Mouse (Mus musculus) left cerebral cortex, postnatal 10 days (tissue): ENCODE results near the gene Gnmt. TPM values are rescaled to one million over a fixed set of nuclear protein-coding genes. Genes with fewer than 3 reads are reported as not detected.
A peak's percentile ranks its signal among the peaks of the same experiment; 100 is the strongest.

Experiments
- DNase-seq, 2 experiments: peaks; one replicate each; pipeline ENCODE4 v3.0.0; 2021 to 2022; ENCODE audit warnings: low spot score in 2 of 2, mixed read lengths in 1 of 2; ENCODE audit errors: extremely low spot score in 1 of 2
- intact Hi-C: fragments of 180-260 bp; cut with DNase I; formaldehyde crosslinking; loops from one replicate; pipeline ENCODE4 v1.15.1; 2025
- total RNA-seq, 2 experiments: library from RNA; stranded (reverse); gene quantifications; 2 replicates each; pipeline ENCODE4 v1.2.3; 2021

Gnmt gene
- total RNA-seq, 2 experiments from 2014 or later, result 0.69 TPM; not detected in 1

- intact Hi-C loops, result no loop called here
- no peak for DNase-seq
Measured at GRCm38 (mm10) chr17:46747806-46748205, 18.8 kb upstream of the Gnmt start.

DNA sequence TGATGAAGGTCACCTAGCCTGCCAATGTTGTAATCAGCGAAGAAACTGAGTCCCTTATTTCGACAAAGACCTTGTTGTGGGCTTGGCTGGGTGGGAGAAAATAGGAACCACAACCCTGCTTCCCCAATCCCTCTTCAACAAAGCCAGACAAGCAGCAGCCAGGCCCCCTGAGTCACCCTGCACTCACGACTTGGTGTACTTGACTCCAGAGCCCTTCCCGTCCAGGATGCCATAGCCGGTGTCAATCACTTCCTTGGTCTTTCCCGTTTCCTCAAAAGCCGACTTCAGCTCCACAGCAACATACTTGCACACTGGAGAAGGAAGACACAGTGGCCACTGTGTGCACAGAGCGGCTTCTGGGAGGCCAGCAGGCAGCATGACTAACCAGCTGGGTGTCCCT lies 18.3 kb upstream of the Gnmt start:
- DNase-seq, result no peak
- intact Hi-C loops, result no loop called here

- intact Hi-C loops, result no loop called here
- no peak for DNase-seq
Measured at GRCm38 (mm10) chr17:46745506-46745905, 16.5 kb upstream of the Gnmt start.

- DNase-seq, result no peak
- intact Hi-C loops, result no loop called here
Measured at GRCm38 (mm10) chr17:46742986-46743385, 14.0 kb upstream of the Gnmt start.

GRCm38 (mm10) chr17:46741305-46741704 lies 12.3 kb upstream of the Gnmt start:
- no peak for DNase-seq
- intact Hi-C loops, result no loop called here

DNA sequence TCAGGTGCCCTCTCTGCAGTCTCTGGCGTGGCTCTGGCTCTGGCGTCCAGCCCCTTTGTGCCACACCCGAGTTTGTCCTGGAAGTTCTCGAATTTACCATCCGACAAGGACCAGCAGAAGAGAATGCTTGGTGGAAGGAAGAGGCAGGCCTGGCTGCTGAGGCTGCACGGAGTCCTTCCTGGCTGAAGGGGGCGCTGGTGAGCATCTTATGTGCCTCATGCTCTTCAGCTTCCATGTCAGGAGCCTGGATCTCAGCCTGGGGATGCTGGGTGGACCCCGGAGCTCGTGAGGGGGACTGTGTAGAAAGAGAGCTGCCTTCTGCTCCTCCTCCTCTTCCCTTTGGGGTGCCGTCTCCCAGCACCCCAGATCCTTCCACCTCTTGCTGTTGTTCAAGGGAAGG lies 7.2 kb upstream of the Gnmt start:
- DNase-seq, result peak in 1 of 2 experiments; percentile 45

DNA sequence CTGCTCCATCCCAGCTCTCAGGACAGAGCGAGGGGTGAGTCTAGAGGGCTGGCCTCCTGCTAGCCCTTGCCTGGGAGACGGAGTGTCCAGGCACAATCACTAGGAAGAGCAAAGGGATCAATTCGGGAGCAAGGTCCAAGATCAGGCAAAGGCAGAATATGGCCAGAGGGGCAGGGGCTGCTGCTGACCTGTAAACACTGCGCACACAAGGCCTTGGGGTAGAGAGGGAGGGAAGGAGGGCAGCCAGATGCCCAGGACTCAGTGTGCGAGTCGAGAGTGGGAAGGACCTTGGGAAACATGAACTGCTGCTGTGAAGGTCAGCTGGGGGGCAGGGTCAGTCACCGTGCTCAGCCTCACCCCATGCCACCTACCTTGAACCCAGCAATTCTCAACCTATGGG lies 6.3 kb upstream of the Gnmt start:
- intact Hi-C loops, result no loop called here
- DNase-seq, result no peak

More for the DNA sequence above, 7.2 kb upstream of the Gnmt start:
- intact Hi-C loops, result no loop called here

- no peak for DNase-seq
- intact Hi-C loops, result no loop called here
Measured at GRCm38 (mm10) chr17:46734055-46734454, 5.1 kb upstream of the Gnmt start.

DNA sequence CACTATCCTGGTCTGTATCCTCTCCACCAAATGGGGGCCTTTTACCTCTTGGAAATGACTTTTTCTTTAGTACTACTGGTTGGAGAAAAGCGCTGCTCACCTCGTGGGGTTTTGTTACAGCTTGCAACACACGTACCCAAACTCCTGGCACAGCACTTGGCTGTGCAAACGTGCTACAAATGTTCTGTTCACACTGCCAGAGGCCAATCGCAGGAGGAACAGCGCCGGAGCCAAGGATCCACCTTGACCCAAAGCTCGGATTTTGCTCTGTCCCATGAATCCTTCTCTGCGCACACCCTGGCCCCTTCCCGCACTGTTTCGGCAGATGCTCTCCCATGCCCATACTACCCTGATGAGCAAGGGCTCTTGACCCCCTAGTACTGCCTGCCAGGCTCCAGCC lies 472 bp downstream of the Gnmt start:
- intact Hi-C loops, result no loop called here
- DNase-seq, result no peak

GRCm38 (mm10) chr17:46728021-46728420 lies 947 bp downstream of the Gnmt start:
- intact Hi-C loops, result no loop called here
- DNase-seq, result no peak

DNA sequence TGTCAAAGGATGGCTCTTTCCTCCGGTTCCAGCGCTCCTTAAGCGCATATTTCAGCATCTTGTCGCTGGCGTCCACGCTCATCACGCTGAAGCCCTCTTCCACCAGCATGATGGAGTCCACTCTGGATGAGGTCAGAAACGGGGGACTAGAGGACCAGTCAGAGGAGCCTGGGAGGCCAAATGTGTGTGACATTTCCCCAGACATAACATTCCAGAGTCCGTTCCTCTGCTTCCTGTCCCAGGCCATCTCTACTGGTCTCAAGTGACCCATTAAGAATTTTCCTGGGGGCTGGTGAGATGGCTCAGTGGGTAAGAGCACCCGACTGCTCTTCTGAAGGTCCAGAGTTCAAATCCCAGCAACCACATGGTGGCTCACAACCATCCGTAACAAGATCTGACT lies 1.7 kb downstream of the Gnmt start:
- intact Hi-C loops, result no loop called here
- DNase-seq, result no peak

GRCm38 (mm10) chr17:46725731-46726645 lies 3.0 kb downstream of the Gnmt start:
- intact Hi-C loops, result no loop called here
- DNase-seq, result no peak

DNA sequence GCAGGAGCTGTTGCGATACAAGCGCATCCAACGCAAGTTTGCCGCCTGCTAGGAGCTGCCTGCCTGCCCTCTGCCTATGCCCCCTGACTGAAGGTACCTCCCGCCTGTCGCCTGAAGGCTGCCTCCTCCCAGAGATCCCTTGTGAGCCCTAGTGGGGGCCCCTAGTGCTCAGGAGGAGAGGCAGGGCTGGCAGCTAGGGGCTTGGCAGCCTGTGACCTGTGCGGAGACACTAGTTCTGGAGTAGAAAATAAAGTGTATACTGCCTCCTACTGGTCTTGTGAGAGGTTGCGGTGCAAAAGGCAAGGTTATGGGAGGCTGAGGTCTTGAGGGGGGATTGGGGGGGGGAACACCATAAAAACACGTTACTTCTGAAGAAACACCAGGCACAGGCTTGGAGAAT lies 3.7 kb downstream of the Gnmt start:
- no peak for DNase-seq
- intact Hi-C loops, result no loop called here

- intact Hi-C loops, result no loop called here
Measured at GRCm38 (mm10) chr17:46724477-46725084, 4.4 kb downstream of the Gnmt start.

DNA sequence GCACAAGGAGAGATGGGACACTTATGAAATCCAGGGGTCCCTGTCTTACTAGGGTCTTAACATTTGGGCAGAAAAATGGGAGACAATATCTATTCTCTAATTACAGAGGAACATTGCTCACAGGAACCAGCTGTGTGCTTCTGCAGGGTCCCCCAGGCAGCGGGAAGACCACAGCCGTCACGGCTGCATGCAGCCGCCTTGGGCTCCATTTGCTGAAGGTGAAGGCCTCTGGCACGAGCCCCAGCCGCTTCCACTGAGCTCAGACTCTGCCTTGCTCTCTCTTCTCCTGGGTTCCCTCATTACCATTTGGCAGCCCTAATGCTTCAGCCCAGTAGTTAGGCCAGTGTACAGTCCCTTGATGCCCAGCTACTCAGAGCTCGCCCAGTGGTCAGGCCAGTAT lies 7.9 kb downstream of the Gnmt start:
- peak in 1 of 2 experiments; percentile 12 for DNase-seq
- intact Hi-C loops, result no loop called here

More at GRCm38 (mm10) chr17:46724477-46725084, 4.4 kb downstream of the Gnmt start:
- no peak for DNase-seq

GRCm38 (mm10) chr17:46714756-46715481 lies 14.0 kb downstream of the Gnmt start:
- intact Hi-C loops, result no loop called here

GRCm38 (mm10) chr17:46713849-46714248 lies 15.1 kb downstream of the Gnmt start:
- DNase-seq, result no peak
- intact Hi-C loops, result no loop called here

More at GRCm38 (mm10) chr17:46714756-46715481, 14.0 kb downstream of the Gnmt start:
- peak in 1 of 2 experiments; percentile 18 for DNase-seq

DNA sequence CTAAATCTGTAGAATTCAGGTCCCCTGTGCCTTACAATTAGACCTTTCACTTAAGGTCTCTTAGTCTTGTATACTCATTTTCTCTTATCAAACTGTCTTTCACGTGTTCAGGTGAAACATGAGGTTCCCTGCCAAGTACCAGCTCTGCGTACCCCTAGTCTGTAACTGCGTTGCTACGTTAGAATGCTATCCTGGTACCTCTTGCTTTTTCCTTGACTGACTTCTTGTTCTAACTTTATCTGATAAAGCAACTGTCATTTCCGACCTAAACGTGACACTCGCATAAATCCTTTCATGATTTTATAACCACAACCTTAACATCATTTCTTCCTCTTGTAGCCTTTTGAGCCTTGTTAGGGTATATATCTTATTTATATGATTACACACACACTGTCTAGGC lies 16.5 kb downstream of the Gnmt start:
- intact Hi-C loops, result no loop called here
- DNase-seq, result no peak

DNA sequence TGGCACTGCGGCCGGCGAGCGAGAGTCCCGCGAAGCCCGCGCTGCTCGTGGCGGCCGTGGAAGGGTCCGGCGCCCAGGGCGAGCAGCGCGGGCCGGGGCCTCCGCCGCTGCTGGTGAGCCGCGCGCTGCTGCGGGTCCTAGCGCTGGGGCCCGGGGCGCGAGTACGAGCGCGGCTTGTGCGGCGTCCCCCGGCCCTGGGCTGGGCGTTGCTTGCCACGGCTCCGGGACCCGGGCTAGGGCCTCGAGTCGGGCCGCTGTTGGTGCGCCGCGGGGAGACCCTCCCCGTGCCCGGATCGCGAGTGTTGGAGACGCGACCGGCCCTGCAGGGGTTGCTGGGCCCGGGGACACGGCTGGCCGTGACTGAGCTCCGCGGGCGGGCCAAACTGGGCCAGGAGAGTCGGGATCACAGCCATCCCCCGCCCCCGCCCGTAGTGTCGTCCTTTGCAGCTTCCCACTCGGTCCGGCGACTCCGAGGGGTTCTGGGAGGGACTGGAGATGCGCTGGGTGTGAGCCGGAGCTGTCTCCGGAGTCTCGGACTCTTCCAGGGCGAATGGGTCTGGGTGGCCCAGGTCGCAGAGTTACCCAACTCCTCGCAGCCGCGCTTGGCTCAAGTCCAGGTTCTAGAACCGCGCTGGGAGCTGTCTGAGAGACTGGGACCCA lies 17.2 kb downstream of the Gnmt start:
- peak; percentile 27 to 71 for DNase-seq
- intact Hi-C loops, result no loop called here
